Mouse (Mus musculus) heart, postnatal 0 days (tissue): ENCODE measurements at regions not wholly inside any gene's neighbourhood (a gene's known extent, or its start where the extent isn't known, plus 50 kb on each side); places are given as distances from the start of the nearest gene placed in this dataset.

Experiments
- CTCF ChIP-seq: IDR thresholded peaks from 2 replicates; pipeline ENCODE4 v1.5.1; 2016; ENCODE audit warnings: antibody characterized with exemption, control low read depth, low read depth
- EP300 ChIP-seq: IDR thresholded peaks from 2 replicates; pipeline ENCODE4 v1.6.1; 2016; ENCODE audit warnings: antibody characterized with exemption, low read depth

- no peak for TF ChIP-seq CTCF
- no peak for TF ChIP-seq EP300
Measured at GRCm38 (mm10) chr16:71952879-71953406, 355.2 kb upstream of the Robo1 start.
